Mouse (Mus musculus): ENCODE measurements at regions not wholly inside any gene's neighbourhood (a gene's known extent, or its start where the extent isn't known, plus 50 kb on each side); places are given as distances from the start of the nearest gene placed in this dataset.

- H3K27me3 ChIP-seq (replicated peaks) = no peaks in the 10 kb centered on the region
- WGBS = 27% methylated on average over 4 of the region's 4 CpGs
- no peak overlapping the region for H3K4me3 ChIP-seq
- H3K4me2 ChIP-seq = no peak overlapping the region
- ATAC-seq (replicated peaks) = no peak
- no peak overlapping the region for H3K27ac ChIP-seq
- no peaks in the 10 kb centered on the region for H3K9me3 ChIP-seq
- H3K36me3 ChIP-seq (replicated peaks) = no peaks in the 10 kb centered on the region
- no peaks in the 10 kb centered on the region for H3K4me1 ChIP-seq
- no peak overlapping the region for H3K9ac ChIP-seq
These were observed 1590.7 kb upstream of the Gulo start for GRCm38 (mm10) chr14:67599734-67600133.

GRCm38 (mm10) chr14:67588627-67589026 lies 1579.6 kb upstream of the Gulo start:
- ATAC-seq (replicated peaks) = no peak
- H3K27me3 ChIP-seq (replicated peaks) = no peaks in the 10 kb centered on the region
- H3K36me3 ChIP-seq (replicated peaks) = no peaks in the 10 kb centered on the region
- no peaks in the 10 kb centered on the region for H3K4me1 ChIP-seq
- no peak overlapping the region for H3K4me2 ChIP-seq
- H3K9ac ChIP-seq = no peak overlapping the region
- H3K27ac ChIP-seq = no peak overlapping the region
- H3K4me3 ChIP-seq = no peak overlapping the region
- WGBS = 90% methylated on average over 11 of the region's 11 CpGs
- H3K9me3 ChIP-seq = no peaks in the 10 kb centered on the region

- Histone ChIP-seq H3K9me3 (no peaks in the 10 kb centered on the region), H3K4me1 (peaks cover 11% of the 10 kb centered on the region; the same call in 1 of the 2 replicates), H3K4me2 (peak overlapping the region; percentile 25; the same call in 1 of the 2 replicates), H3K27ac (no peak overlapping the region), H3K36me3 (replicated peaks) (no peaks in the 10 kb centered on the region), H3K4me3 (no peak overlapping the region), H3K9ac (no peak overlapping the region), H3K27me3 (replicated peaks) (no peaks in the 10 kb centered on the region)
- no peak for ATAC-seq (replicated peaks)
- 44% methylated on average over 14 of the region's 14 CpGs for WGBS
These were observed 1575.5 kb upstream of the Gulo start for GRCm38 (mm10) chr14:67584456-67585048.

- no peaks in the 10 kb centered on the region for H3K36me3 ChIP-seq (replicated peaks)
- H3K9me3 ChIP-seq = no peaks in the 10 kb centered on the region
- no peaks in the 10 kb centered on the region for H3K27me3 ChIP-seq (replicated peaks)
- H3K4me1 ChIP-seq = peaks cover 11% of the 10 kb centered on the region; the same call in 1 of the 2 replicates
- no peak overlapping the region for H3K9ac ChIP-seq
- WGBS = 56% methylated on average over 8 of the region's 8 CpGs
- no peak overlapping the region for H3K4me3 ChIP-seq
- H3K4me2 ChIP-seq = no peak overlapping the region
- no peak for ATAC-seq (replicated peaks)
- H3K27ac ChIP-seq = 0 out of 2 replicates have a peak overlapping the region, but pooled peaks have one; percentile 42
These were observed 1573.3 kb upstream of the Gulo start for GRCm38 (mm10) chr14:67582201-67582782.

- Histone ChIP-seq H3K4me3 (no peak overlapping the region), H3K36me3 (replicated peaks) (no peaks in the 10 kb centered on the region), H3K4me2 (no peak overlapping the region), H3K27ac (no peak overlapping the region), H3K9ac (no peak overlapping the region), H3K9me3 (no peaks in the 10 kb centered on the region), H3K4me1 (peaks cover 5% of the 10 kb centered on the region), H3K27me3 (replicated peaks) (no peaks in the 10 kb centered on the region)
- WGBS = 89% methylated on average over 7 of the region's 7 CpGs
- ATAC-seq (replicated peaks) = no peak
These were observed 1565.4 kb upstream of the Gulo start for GRCm38 (mm10) chr14:67574346-67574949.

- ATAC-seq (replicated peaks) = no peak
- no peak overlapping the region for H3K4me3 ChIP-seq
- no peaks in the 10 kb centered on the region for H3K9me3 ChIP-seq
- no peaks in the 10 kb centered on the region for H3K27me3 ChIP-seq (replicated peaks)
- no peaks in the 10 kb centered on the region for H3K36me3 ChIP-seq (replicated peaks)
- H3K4me1 ChIP-seq = peaks cover 10% of the 10 kb centered on the region
- no peak overlapping the region for H3K9ac ChIP-seq
- H3K4me2 ChIP-seq = no peak overlapping the region
- WGBS = 50% methylated on average over 12 of the region's 12 CpGs
- no peak overlapping the region for H3K27ac ChIP-seq
These were observed 1564.5 kb upstream of the Gulo start for GRCm38 (mm10) chr14:67573451-67573995.

GRCm38 (mm10) chr14:67569744-67570322 lies 1560.8 kb upstream of the Gulo start:
- no peak for ATAC-seq (replicated peaks)
- no peak overlapping the region for H3K27ac ChIP-seq
- WGBS = 41% methylated on average over 17 of the region's 17 CpGs
- no peak overlapping the region for H3K9ac ChIP-seq
- H3K4me2 ChIP-seq = peak overlapping the region; percentile 22
- H3K4me1 ChIP-seq = peaks cover 10% of the 10 kb centered on the region
- H3K27me3 ChIP-seq (replicated peaks) = peaks cover 5% of the 10 kb centered on the region; the same call in 1 of the 2 replicates
- H3K9me3 ChIP-seq = no peaks in the 10 kb centered on the region
- no peak overlapping the region for H3K4me3 ChIP-seq
- H3K36me3 ChIP-seq (replicated peaks) = no peaks in the 10 kb centered on the region

- WGBS = 29% methylated on average over 22 of the region's 22 CpGs
- H3K9ac ChIP-seq = no peak overlapping the region
These were observed 1560.1 kb upstream of the Gulo start for GRCm38 (mm10) chr14:67568896-67569743.

GRCm38 (mm10) chr14:67554897-67555296 lies 1545.9 kb upstream of the Gulo start:
- no peak overlapping the region for H3K27ac ChIP-seq
- H3K36me3 ChIP-seq (replicated peaks) = no peaks in the 10 kb centered on the region
- H3K27me3 ChIP-seq (replicated peaks) = no peaks in the 10 kb centered on the region
- peak; percentile 64; the same call in 1 of the 2 replicates for ATAC-seq (replicated peaks)
- peaks cover 13% of the 10 kb centered on the region for H3K4me1 ChIP-seq
- H3K4me2 ChIP-seq = no peak overlapping the region
- H3K9me3 ChIP-seq = no peaks in the 10 kb centered on the region
- WGBS = 66% methylated on average over 7 of the region's 7 CpGs
- no peak overlapping the region for H3K4me3 ChIP-seq
- no peak overlapping the region for H3K9ac ChIP-seq

More at GRCm38 (mm10) chr14:67568896-67569743, 1560.1 kb upstream of the Gulo start:
- Histone ChIP-seq H3K4me1 (peaks cover 10% of the 10 kb centered on the region), H3K27me3 (replicated peaks) (peaks cover 5% of the 10 kb centered on the region; the same call in 1 of the 2 replicates), H3K9me3 (no peaks in the 10 kb centered on the region), H3K27ac (no peak overlapping the region), H3K36me3 (replicated peaks) (no peaks in the 10 kb centered on the region), H3K4me2 (peak overlapping the region; percentile 22; the same call in 1 of the 2 replicates), H3K4me3 (no peak overlapping the region)
- ATAC-seq (replicated peaks) = no peak

- Histone ChIP-seq H3K27ac (peak overlapping the region; percentile 64), H3K4me2 (no peak overlapping the region), H3K9me3 (no peaks in the 10 kb centered on the region), H3K9ac (no peak overlapping the region), H3K4me1 (peaks cover 13% of the 10 kb centered on the region), H3K4me3 (no peak overlapping the region), H3K36me3 (replicated peaks) (no peaks in the 10 kb centered on the region), H3K27me3 (replicated peaks) (no peaks in the 10 kb centered on the region)
- peak; percentile 81 for ATAC-seq (replicated peaks)
- WGBS = 36% methylated on average over 6 of the region's 6 CpGs
These were observed 1541.6 kb upstream of the Gulo start for GRCm38 (mm10) chr14:67550462-67551185.

GRCm38 (mm10) chr14:67548750-67549149 lies 1539.7 kb upstream of the Gulo start:
- no peak overlapping the region for H3K4me2 ChIP-seq
- no peak for ATAC-seq (replicated peaks)
- no peaks in the 10 kb centered on the region for H3K36me3 ChIP-seq (replicated peaks)
- H3K9ac ChIP-seq = no peak overlapping the region
- peaks cover 9% of the 10 kb centered on the region for H3K4me1 ChIP-seq
- 84% methylated on average over 6 of the region's 6 CpGs for WGBS
- H3K27ac ChIP-seq = no peak overlapping the region
- H3K9me3 ChIP-seq = no peaks in the 10 kb centered on the region
- no peaks in the 10 kb centered on the region for H3K27me3 ChIP-seq (replicated peaks)
- H3K4me3 ChIP-seq = no peak overlapping the region

All from midbrain, embryonic 15.5 days (tissue).